Mouse (Mus musculus) cerebellum, adult 2 months (tissue): Measurements from ENCODE around the gene Baiap2.

ENCODE experiments used
- CTCF ChIP-seq: fragments of 200-500 bp; IDR thresholded peaks from 2 replicates; pipeline ENCODE4 v1.5.1; 2011; ENCODE audit warnings: low read depth, mild to moderate bottlenecking, control low read depth, low read length, moderate library complexity, borderline replicate concordance; ENCODE audit not compliant: insufficient read depth
- POLR2A ChIP-seq: fragments of 200-500 bp; IDR thresholded peaks from 2 replicates; pipeline ENCODE4 v1.6.1; 2011; ENCODE audit warnings: low read length, control low read depth, borderline replicate concordance; ENCODE audit not compliant: insufficient read depth

- no peak for TF ChIP-seq CTCF
- no peak for TF ChIP-seq POLR2A
Observed at GRCm38 (mm10) chr11:119897041-119897440, 45.5 kb upstream of the Baiap2 start.
